Mouse (Mus musculus): ENCODE data around the gene Osbpl3. TPM values are rescaled to one million over a fixed set of nuclear protein-coding genes. Genes with fewer than 3 reads are reported as not detected.

Gene Osbpl3
- polyA plus RNA-seq, 1 experiment from 2014 or later = 4.5 TPM

DNA sequence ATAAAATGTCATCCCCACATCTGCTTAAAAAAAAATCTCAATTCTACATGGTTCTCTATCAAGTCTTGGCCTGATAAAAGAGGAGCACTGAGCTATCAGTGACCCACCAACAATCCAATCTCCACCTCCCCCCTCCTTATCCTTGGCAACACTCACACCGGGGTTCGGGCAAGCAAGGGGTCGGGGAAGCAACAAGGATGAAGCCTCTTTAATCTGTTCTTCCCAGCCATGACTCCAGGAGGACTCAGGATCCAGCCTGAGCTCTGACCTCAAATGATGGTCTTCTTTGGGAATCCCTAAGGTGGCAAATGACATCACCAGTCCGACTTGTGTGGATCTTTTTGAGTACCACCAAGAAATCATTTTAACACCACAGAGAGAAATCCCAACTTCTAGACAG lies 208.2 kb downstream of the Osbpl3 start:
- Histone ChIP-seq H3K9ac (no peak overlapping the region), H3K27me3 (no peaks in the 10 kb centered on the region), H3K27ac (no peak overlapping the region), H3K4me2 (no peak overlapping the region), H3K4me3 (no peak overlapping the region), H3K36me3 (ENCODE audit: poor library complexity, severe bottlenecking) (no peaks in the 10 kb centered on the region), H3K9me3 (replicated peaks) (no peaks in the 10 kb centered on the region), H3K4me1 (no peaks in the 10 kb centered on the region)
- WGBS = 91% methylated on average over 4 of the region's 4 CpGs
- no peak for ATAC-seq

DNA sequence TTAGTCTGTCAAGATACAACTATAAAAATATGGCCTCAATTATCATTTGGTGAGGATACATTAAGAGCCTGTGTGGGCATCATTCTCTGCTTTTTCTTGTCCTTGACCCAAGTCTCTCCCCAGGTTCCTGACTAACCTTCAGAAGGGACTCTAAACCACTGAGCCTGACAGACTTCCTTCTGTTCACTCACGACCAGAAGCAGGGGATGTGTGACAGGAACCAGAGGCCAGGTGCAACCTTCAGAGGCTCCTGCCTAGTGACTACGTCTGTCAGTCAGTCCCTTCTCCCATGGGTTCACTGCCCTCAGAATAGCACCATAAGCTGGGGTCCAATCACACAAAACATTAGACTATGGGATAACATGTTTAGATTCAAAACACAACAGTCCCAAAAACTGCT lies 208.6 kb downstream of the Osbpl3 start:
- 84% methylated on average over 2 of the region's 2 CpGs for WGBS
- H3K4me3 ChIP-seq = no peak overlapping the region

DNA sequence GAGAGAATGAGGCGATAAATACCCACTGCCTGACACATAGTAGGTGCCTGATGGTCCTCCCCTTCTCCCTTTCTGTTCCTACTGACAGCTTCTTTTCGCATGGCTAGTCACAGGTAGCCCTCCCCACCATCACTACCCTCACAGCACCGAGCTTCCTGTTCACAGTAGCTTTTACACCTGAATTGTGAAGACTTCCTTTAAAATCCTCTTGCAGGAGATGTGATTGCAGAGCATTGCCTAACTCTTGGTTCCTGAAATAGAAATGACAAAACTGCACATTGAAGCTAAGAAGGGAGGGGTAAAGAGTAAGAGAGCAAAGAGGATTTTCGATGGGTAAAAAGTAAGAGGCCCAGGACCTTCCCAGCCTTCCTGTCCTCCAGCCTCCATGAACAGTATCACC lies 211.0 kb downstream of the Osbpl3 start:
- H3K4me3 ChIP-seq = no peak overlapping the region
- 96% methylated on average over 4 of the region's 4 CpGs for WGBS
- H3K27me3 ChIP-seq = no peaks in the 10 kb centered on the region
- no peaks in the 10 kb centered on the region for H3K36me3 ChIP-seq (ENCODE audit: poor library complexity, severe bottlenecking)
- no peak overlapping the region for H3K4me2 ChIP-seq
- H3K4me1 ChIP-seq = no peaks in the 10 kb centered on the region
- ATAC-seq = no peak
- H3K9ac ChIP-seq = no peak overlapping the region
- H3K9me3 ChIP-seq (replicated peaks) = no peaks in the 10 kb centered on the region
- no peak overlapping the region for H3K27ac ChIP-seq

More for the DNA sequence above, 208.6 kb downstream of the Osbpl3 start:
- no peaks in the 10 kb centered on the region for H3K36me3 ChIP-seq (ENCODE audit: poor library complexity, severe bottlenecking)
- H3K4me2 ChIP-seq = no peak overlapping the region
- H3K27me3 ChIP-seq = no peaks in the 10 kb centered on the region
- no peaks in the 10 kb centered on the region for H3K9me3 ChIP-seq (replicated peaks)
- ATAC-seq = no peak
- H3K4me1 ChIP-seq = no peaks in the 10 kb centered on the region
- no peak overlapping the region for H3K9ac ChIP-seq
- no peak overlapping the region for H3K27ac ChIP-seq

DNA sequence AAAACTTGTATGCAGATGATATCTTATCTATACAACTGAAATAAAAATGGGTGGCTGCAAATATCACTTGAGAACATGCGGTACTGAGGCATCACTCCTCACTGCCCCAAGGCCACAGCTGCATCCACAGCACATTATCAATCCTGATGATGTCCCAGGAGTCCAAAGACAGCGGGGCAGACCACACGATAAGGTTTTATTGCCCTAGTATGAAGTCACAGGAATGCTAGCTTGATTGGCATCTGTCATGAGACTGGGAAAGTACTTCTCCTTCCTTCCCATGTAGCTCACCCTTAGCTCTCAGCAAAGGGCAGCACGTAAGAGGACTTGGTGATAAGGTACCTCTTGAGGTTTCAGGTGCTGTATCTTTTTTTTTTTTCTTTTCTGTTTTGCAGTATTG lies 211.9 kb downstream of the Osbpl3 start:
- Histone ChIP-seq H3K9ac (no peak overlapping the region), H3K4me1 (no peaks in the 10 kb centered on the region), H3K27me3 (no peaks in the 10 kb centered on the region), H3K27ac (no peak overlapping the region), H3K4me3 (no peak overlapping the region), H3K36me3 (ENCODE audit: poor library complexity, severe bottlenecking) (no peaks in the 10 kb centered on the region), H3K4me2 (no peak overlapping the region), H3K9me3 (replicated peaks) (no peaks in the 10 kb centered on the region)
- WGBS = 92% methylated on average over 4 of the region's 4 CpGs
- ATAC-seq = no peak

Other genes starting within 250 kb of the Osbpl3 start
- 63.8 and 67.4 TPM in 2 replicates for gene Gsdme, start 192.3 kb downstream of the Osbpl3 start, polyA plus RNA-seq (2015; fragmentation: Nextera tagmentation; extraction: Ambion mirVana)
- 70.1 and 78.9 TPM in 2 replicates for gene Cycs, start 110.3 kb upstream of the Osbpl3 start, polyA plus RNA-seq (2015; fragmentation: Nextera tagmentation; extraction: Ambion mirVana)
- gene 4921507P07Rik, start 140.4 kb upstream of the Osbpl3 start, polyA plus RNA-seq (2015; fragmentation: Nextera tagmentation; extraction: Ambion mirVana) = 0.62 and 0.82 TPM in 2 replicates
- gene Npvf, start 198.2 kb upstream of the Osbpl3 start, polyA plus RNA-seq (2015; fragmentation: Nextera tagmentation; extraction: Ambion mirVana) = not detected in 2 replicates

All from forebrain, embryonic 13.5 days (tissue).